Mouse (Mus musculus): Measurements from ENCODE around the gene Pfdn6.

- TF ChIP-seq CTCF (IDR thresholded peaks at IDR 0.05; ENCODE audit: control insufficient read depth, insufficient read depth, insufficient replicate concordance, low read depth, low read length) (peak; percentile 85), POLR2A (IDR thresholded peaks at IDR 0.05; ENCODE audit: control insufficient read depth, low read depth, low read length) (peak; percentile 44)
Observed at GRCm38 (mm10) chr17:33920282-33921097, 19.7 kb downstream of the Pfdn6 start.

Measured in testis, adult 2 months (tissue).